Mouse (Mus musculus): ENCODE results near the gene Fbxl5.

GRCm38 (mm10) chr5:43778583-43778982 lies 42.9 kb downstream of the Fbxl5 start:
- TF ChIP-seq CTCF (IDR thresholded peaks at IDR 0.05; ENCODE audit: extremely low read depth, insufficient read length, insufficient replicate concordance, low read depth, low read length) (no peak), POLR2A (IDR thresholded peaks at IDR 0.05; ENCODE audit: low read depth, low read length) (no peak)

Data from small intestine, adult 2 months (tissue).